Mouse (Mus musculus) midbrain, embryonic 15.5 days (tissue): ENCODE data around the gene Ly6g6f. TPM values are rescaled to one million over a fixed set of nuclear protein-coding genes. Genes with fewer than 3 reads are reported as not detected.
"Not testable (repeated sequence)": the region's sequence is repeated elsewhere in the genome, so short reads cannot be mapped to it uniquely, and the experiment has no call there.

ENCODE experiments used
- ATAC-seq: fragments of 200-750 bp; cut with Nextera tagmentation; replicated peaks from 2 replicates; pipeline ENCODE4 v1.8.0; 2017; ENCODE audit warnings: moderate TSS enrichment
- H3K27ac ChIP-seq: fragments of 300-500 bp; sonication (generic); 2 replicates; pipeline ENCODE4 v1.5.1; 2015; ENCODE audit warnings: mild to moderate bottlenecking, inconsistent platforms
- H3K27me3 ChIP-seq: fragments of 300-500 bp; sonication (generic); replicated peaks from 2 replicates; pipeline ENCODE4 v1.6.1; 2015; ENCODE audit warnings: inconsistent platforms
- H3K36me3 ChIP-seq: fragments of 300-500 bp; sonication (generic); replicated peaks from 2 replicates; pipeline ENCODE4 v1.6.1; 2015; ENCODE audit warnings: inconsistent platforms
- H3K4me1 ChIP-seq: fragments of 300-500 bp; sonication (generic); 2 replicates; pipeline ENCODE4 v1.6.1; 2015; ENCODE audit warnings: inconsistent platforms
- H3K4me2 ChIP-seq: fragments of 300-500 bp; sonication (generic); 2 replicates; pipeline ENCODE4 v1.6.1; 2015; ENCODE audit warnings: inconsistent platforms, mild to moderate bottlenecking, moderate library complexity
- H3K4me3 ChIP-seq: fragments of 300-500 bp; sonication (generic); 2 replicates; pipeline ENCODE4 v1.5.1; 2015; ENCODE audit warnings: mild to moderate bottlenecking, inconsistent platforms
- H3K9ac ChIP-seq: fragments of 300-500 bp; sonication (generic); 2 replicates; pipeline ENCODE4 v1.6.1; 2015; ENCODE audit warnings: mild to moderate bottlenecking, inconsistent platforms
- H3K9me3 ChIP-seq: fragments of 300-500 bp; sonication (generic); 2 replicates; pipeline ENCODE4 v1.6.1; 2016; ENCODE audit warnings: inconsistent platforms
- WGBS: fragments of 180-500 bp; shearing (Covaris S2); methylation state at CpG from one replicate; pipeline ENCODE4 v1.1.7; 2015; ENCODE audit warnings: mixed read lengths; 5-methylcytosine and 5-hydroxymethylcytosine counted together
- polyA plus RNA-seq: library from polyadenylated mRNA; unstranded; fragments of >200 nt; fragmentation: Nextera tagmentation; extraction: Ambion mirVana; gene quantifications from 2 replicates; pipeline ENCODE4 v1.2.1, GENCODE M21; 2015

Ly6g6f gene
- polyA plus RNA-seq, 1 experiment from 2014 or later: not detected

- ATAC-seq, H3K4me3 ChIP-seq, H3K4me2 ChIP-seq, H3K27ac ChIP-seq, H3K9me3 ChIP-seq, H3K9ac ChIP-seq, H3K27me3 ChIP-seq: not testable (repeated sequence)
- peaks cover 57% of the 10 kb centered on the region for H3K4me1 ChIP-seq
- WGBS: 92% methylated on average over 12 of the region's 12 CpGs
- peaks cover 10% of the 10 kb centered on the region; the same call in 1 of the 2 replicates for H3K36me3 ChIP-seq
Measured at GRCm38 (mm10) chr17:35124261-35124896, 39.0 kb upstream of the Ly6g6f start.

DNA sequence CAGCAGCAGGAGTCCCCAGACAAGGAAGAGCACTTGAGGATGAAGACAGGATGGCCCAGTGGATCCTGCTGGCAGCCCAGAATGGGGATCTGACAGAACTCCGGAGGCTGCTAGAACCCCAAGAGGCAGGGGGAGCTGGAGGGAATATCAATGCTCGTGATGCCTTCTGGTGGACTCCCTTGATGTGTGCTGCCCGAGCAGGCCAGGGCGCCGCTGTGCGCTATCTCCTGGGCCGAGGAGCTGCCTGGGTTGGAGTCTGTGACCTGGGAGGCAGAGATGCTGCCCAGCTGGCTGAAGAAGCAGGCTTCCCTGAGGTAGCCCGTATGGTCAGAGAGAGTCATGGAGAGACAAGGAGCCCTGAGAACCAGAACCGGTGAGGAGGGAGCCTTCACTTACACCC is 37.9 kb upstream of the Ly6g6f start:
- H3K9me3 ChIP-seq, H3K4me3 ChIP-seq, H3K9ac ChIP-seq, H3K27ac ChIP-seq, H3K27me3 ChIP-seq, H3K4me2 ChIP-seq, ATAC-seq: not testable (repeated sequence)
- WGBS: 93% methylated on average over 9 of the region's 9 CpGs
- H3K4me1 ChIP-seq: peaks cover 48% of the 10 kb centered on the region
- peaks cover 14% of the 10 kb centered on the region; the same call in 1 of the 2 replicates for H3K36me3 ChIP-seq

- Histone ChIP-seq H3K9ac (peak within 1 kb of the TSS; percentile 84), H3K27ac (peak within 1 kb of the TSS; percentile 90), H3K4me1 (peaks cover 38% of the 10 kb centered on the region), H3K27me3 (no peaks in the 10 kb centered on the region), H3K4me3 (peak within 1 kb of the TSS; percentile 77), H3K9me3 (no peaks in the 10 kb centered on the region), H3K36me3 (peaks cover 23% of the 10 kb centered on the region), H3K4me2 (peak within 1 kb of the TSS; percentile 92)
- WGBS: under 1% methylated on average over 19 of the region's 19 CpGs
- no peak; the same call in 1 of the 2 replicates for ATAC-seq
Measured at GRCm38 (mm10) chr17:35121871-35122303, 36.5 kb upstream of the Ly6g6f start, which contains the start of gene Csnk2b. Gene Csnk2b, minus strand, starts transcription at chr17:35122053.

DNA sequence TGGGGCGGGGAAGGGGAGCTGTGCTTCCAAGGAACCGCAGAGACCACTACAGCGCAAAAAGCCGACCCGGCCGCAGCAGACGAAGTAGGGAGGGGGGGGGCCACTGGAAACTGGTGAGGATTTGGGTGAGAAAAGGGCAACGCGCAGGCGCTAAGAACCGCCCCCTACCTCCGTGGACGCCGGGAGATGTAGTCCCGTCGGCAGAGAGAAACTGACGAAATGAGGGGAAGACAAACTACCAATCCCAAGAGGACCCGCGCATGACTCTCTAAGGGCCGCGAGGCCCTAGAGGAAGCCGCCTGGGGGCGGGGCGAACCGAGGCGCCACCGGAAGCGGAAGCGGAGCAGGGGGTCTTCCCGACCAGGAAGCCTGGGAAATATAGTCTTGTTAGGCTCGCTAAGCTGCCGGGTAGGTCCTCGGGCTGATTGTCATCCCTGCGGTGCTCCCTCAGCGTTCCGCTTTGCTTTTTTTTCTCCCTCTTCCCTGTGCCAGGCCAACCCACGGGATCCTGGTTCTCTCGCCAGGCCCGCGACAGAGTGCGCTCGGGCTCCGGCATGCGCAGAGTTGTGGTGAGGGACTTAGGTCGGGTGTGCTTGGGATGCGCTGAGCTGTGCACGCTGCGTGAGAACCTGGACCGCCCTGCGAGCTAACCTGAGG is 35.9 kb upstream of the Ly6g6f start, which contains the start of gene Gpank1:
TSS of gene Gpank1 (plus strand) at position 313 of the 657 bp plus-strand sequence.
- peak within 1 kb of the TSS; percentile 92 for H3K4me2 ChIP-seq
- H3K27ac ChIP-seq: peak within 1 kb of the TSS; percentile 90
- H3K4me1 ChIP-seq: peaks cover 32% of the 10 kb centered on the region
- peak within 1 kb of the TSS; percentile 84 for H3K9ac ChIP-seq
- H3K9me3 ChIP-seq: no peaks in the 10 kb centered on the region
- peak within 1 kb of the TSS; percentile 77 for H3K4me3 ChIP-seq
- peaks cover 27% of the 10 kb centered on the region for H3K36me3 ChIP-seq
- under 1% methylated on average over 50 of the region's 50 CpGs for WGBS
- peak; percentile 94 for ATAC-seq
- H3K27me3 ChIP-seq: no peaks in the 10 kb centered on the region

GRCm38 (mm10) chr17:35120745-35121142 is 35.3 kb upstream of the Ly6g6f start:
- no peaks in the 10 kb centered on the region for H3K9me3 ChIP-seq
- peak overlapping the region; percentile 84 for H3K9ac ChIP-seq
- ATAC-seq: no peak
- H3K4me3 ChIP-seq: peak overlapping the region; percentile 77
- peak overlapping the region; percentile 78 for H3K27ac ChIP-seq
- no peaks in the 10 kb centered on the region for H3K27me3 ChIP-seq
- H3K4me1 ChIP-seq: peaks cover 27% of the 10 kb centered on the region
- peaks cover 32% of the 10 kb centered on the region for H3K36me3 ChIP-seq
- WGBS: under 1% methylated on average over 33 of the region's 33 CpGs
- H3K4me2 ChIP-seq: peak overlapping the region; percentile 92

DNA sequence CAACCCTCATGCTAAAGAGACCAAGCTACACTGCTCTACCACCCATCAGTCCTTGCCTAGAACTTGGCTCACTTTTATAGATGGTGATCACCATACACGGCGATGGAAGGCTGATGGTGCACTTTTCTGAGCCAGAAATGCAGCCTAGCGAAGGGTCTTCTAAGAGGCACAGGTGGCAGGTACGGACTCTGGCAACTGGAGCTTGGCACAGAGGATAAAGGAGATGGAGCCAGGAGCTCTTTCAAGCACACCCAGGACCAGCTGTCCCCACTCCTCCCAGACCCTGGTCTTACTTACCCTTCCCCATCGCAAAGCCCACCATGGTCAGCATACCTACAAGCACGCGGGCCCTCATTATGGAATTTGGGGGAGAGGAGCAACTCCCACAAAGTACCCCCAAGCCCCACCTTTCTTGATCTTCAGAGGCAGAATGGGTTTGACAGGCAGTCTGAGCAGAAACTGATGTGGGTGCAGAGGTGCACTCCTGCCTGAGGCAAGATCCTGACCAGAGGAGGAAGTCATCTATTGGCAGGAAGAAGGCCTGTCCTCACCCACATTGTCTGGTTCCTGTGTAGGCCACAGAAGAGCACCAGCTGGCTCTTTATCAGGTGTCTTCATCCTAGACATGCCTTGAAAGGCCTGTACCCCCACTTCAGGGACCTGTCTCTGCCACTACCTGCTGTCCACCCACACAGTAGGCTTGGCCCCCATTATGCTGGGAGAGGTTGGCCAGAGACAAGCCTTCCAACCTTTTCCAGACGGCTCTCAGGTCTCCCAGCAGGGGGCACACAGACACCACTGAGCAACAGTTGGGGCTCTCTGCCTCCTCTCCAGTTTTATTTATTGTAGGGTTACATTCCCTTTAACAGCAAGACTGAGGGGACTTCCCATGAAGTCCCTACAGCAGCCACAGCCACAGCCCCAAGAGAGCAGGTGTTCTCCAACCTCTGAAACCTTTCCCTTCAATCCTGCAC is 29.9 kb upstream of the Ly6g6f start, which contains the start of gene Ly6g5b:
TSS of gene Ly6g5b (minus strand) at position 383 of the 974 bp plus-strand sequence.
- Histone ChIP-seq H3K27me3 (no peaks in the 10 kb centered on the region), H3K4me1 (peaks cover 8% of the 10 kb centered on the region), H3K27ac (no peak within 1 kb of the TSS), H3K9ac (no peak within 1 kb of the TSS), H3K4me2 (no peak within 1 kb of the TSS), H3K36me3 (peaks cover 29% of the 10 kb centered on the region), H3K4me3 (no peak within 1 kb of the TSS), H3K9me3 (no peaks in the 10 kb centered on the region)
- ATAC-seq: no peak
- WGBS: 88% methylated on average over 8 of the region's 8 CpGs

DNA sequence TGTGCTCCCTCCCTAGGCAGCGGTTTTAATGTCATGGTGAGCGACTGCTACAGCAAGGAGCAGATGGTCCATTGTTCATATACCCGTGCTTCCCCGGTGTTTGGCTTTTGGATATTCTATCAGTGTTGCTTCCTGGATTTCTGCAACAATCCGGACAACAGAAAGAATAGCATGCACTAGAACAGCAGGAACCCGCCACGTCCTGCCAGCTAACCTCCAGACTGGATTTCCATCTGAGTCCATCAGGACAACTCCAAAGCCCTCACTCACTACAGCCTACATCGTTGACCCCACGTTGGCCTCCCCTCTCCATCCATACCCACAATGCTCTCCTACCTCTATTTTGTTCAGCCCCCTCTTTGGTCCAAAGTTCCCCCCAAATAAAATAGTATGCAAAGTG is 26.4 kb upstream of the Ly6g6f start:
- no peak overlapping the region for H3K27ac ChIP-seq
- no peak overlapping the region for H3K4me2 ChIP-seq
- no peaks in the 10 kb centered on the region for H3K4me1 ChIP-seq
- no peak overlapping the region for H3K4me3 ChIP-seq
- H3K36me3 ChIP-seq: peaks cover 13% of the 10 kb centered on the region
- 74% methylated on average over 9 of the region's 9 CpGs for WGBS
- H3K9ac ChIP-seq: no peak overlapping the region
- H3K27me3 ChIP-seq: no peaks in the 10 kb centered on the region
- H3K9me3 ChIP-seq: no peaks in the 10 kb centered on the region
- ATAC-seq: no peak

- no peak for ATAC-seq
- H3K36me3 ChIP-seq: peaks cover 7% of the 10 kb centered on the region; the same call in 1 of the 2 replicates
- H3K27me3 ChIP-seq: no peaks in the 10 kb centered on the region
- no peak within 1 kb of the TSS for H3K27ac ChIP-seq
- H3K4me1 ChIP-seq: peaks cover 6% of the 10 kb centered on the region; the same call in 1 of the 2 replicates
- no peak within 1 kb of the TSS for H3K4me2 ChIP-seq
- 82% methylated on average over 6 of the region's 6 CpGs for WGBS
- no peaks in the 10 kb centered on the region for H3K9me3 ChIP-seq
- H3K9ac ChIP-seq: no peak within 1 kb of the TSS
- no peak within 1 kb of the TSS for H3K4me3 ChIP-seq
Measured at GRCm38 (mm10) chr17:35108097-35108496, 22.7 kb upstream of the Ly6g6f start, which contains the start of gene Ly6g5c. Gene Ly6g5c, plus strand, starts transcription at chr17:35108279.

DNA sequence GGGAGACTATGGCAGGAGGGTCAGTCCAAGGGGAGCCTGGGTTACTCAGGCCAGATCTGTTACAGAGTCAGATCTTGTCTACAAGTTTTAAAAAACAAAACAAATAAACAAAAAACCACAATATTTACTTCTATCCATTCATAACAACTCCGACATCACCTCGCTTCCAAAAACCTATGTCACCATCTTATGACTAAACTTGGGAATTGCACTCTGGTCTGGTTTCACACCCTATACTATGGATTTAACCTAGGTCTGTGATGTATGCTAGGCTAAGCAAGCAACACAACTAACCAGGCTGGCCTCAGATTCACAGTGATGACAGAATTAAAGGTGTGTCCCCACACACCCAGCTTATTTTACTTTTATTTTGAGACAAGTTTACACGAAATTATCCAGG is 21.1 kb upstream of the Ly6g6f start:
- Histone ChIP-seq H3K27me3 (no peaks in the 10 kb centered on the region), H3K9ac (no peak overlapping the region), H3K4me2 (no peak overlapping the region), H3K4me1 (peaks cover 6% of the 10 kb centered on the region; the same call in 1 of the 2 replicates), H3K4me3 (no peak overlapping the region), H3K36me3 (peaks cover 22% of the 10 kb centered on the region; the same call in 1 of the 2 replicates), H3K27ac (no peak overlapping the region), H3K9me3 (no peaks in the 10 kb centered on the region)
- 70% methylated on average over 3 of the region's 3 CpGs for WGBS
- ATAC-seq: no peak

- Histone ChIP-seq H3K36me3 (peaks cover 28% of the 10 kb centered on the region; the same call in 1 of the 2 replicates), H3K9ac (0 out of 2 replicates have a peak overlapping the region, but pooled peaks have one; percentile 7), H3K27me3 (no peaks in the 10 kb centered on the region), H3K9me3 (no peaks in the 10 kb centered on the region), H3K27ac (no peak overlapping the region), H3K4me3 (no peak overlapping the region), H3K4me2 (peak overlapping the region; percentile 26), H3K4me1 (peaks cover 6% of the 10 kb centered on the region; the same call in 1 of the 2 replicates)
- WGBS: 19% methylated on average over 13 of the region's 13 CpGs
- no peak for ATAC-seq
Measured at GRCm38 (mm10) chr17:35105740-35106389, 20.5 kb upstream of the Ly6g6f start.

DNA sequence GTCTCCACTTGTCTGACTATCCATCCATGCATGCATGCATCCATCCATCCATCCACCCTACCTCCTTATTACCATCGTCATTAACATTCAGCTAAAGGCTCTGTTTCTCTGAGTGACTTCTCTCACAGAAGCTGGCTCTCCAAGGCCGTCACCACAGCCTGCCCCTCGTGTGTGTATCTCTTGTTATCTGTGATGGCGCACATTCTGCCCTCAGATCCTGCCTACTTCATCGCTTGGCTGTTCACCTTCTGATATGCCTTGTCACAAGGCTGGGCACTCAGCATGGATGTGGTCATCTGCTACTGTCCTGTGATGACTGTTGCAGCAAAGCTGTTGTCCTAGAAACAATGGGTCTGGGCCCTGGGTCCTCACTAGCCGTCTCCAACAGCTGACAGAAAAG is 19.3 kb upstream of the Ly6g6f start:
- H3K4me1 ChIP-seq: peaks cover 6% of the 10 kb centered on the region; the same call in 1 of the 2 replicates
- H3K27me3 ChIP-seq: no peaks in the 10 kb centered on the region
- no peak overlapping the region for H3K4me2 ChIP-seq
- no peak for ATAC-seq
- no peak overlapping the region for H3K4me3 ChIP-seq
- H3K9ac ChIP-seq: no peak overlapping the region
- H3K9me3 ChIP-seq: no peaks in the 10 kb centered on the region
- 72% methylated on average over 6 of the region's 6 CpGs for WGBS
- no peak overlapping the region for H3K27ac ChIP-seq
- peaks cover 33% of the 10 kb centered on the region; the same call in 1 of the 2 replicates for H3K36me3 ChIP-seq
